Mouse (Mus musculus) CH12.LX (cell line): ENCODE data around the gene Zfp213. TPM values are rescaled to one million over a fixed set of nuclear protein-coding genes. Genes with fewer than 3 reads are reported as not detected.
A peak's percentile ranks its signal among the peaks of the same experiment; 100 is the strongest.

Experiments
- DNase-seq: peaks from one replicate; pipeline ENCODE4 v3.0.0-alpha.2; 2013; ENCODE audit errors: extremely low read depth
- H3K27ac ChIP-seq: 2 replicates; pipeline ENCODE4 v1.5.1; 2012; ENCODE audit warnings: low read depth, mild to moderate bottlenecking, control low read depth, moderate library complexity; ENCODE audit not compliant: insufficient read depth
- H3K27me3 ChIP-seq: replicated peaks from 2 replicates; pipeline ENCODE3; 2012; ENCODE audit warnings: inconsistent platforms
- H3K36me3 ChIP-seq, 2 experiments: replicated peaks in 1 of 2; 2 replicates each; pipeline versions ENCODE3 to v1.6.1; 2012; ENCODE audit warnings: inconsistent platforms in 1 of 2, low read length in 1 of 2, mild to moderate bottlenecking in 1 of 2, mixed read lengths in 1 of 2, moderate library complexity in 1 of 2; ENCODE audit not compliant: control insufficient read depth in 1 of 2, insufficient read depth in 1 of 2
- H3K4me1 ChIP-seq, 2 experiments: 2 replicates each; pipeline ENCODE4 v1.6.1; 2012; ENCODE audit warnings: inconsistent platforms in 1 of 2, moderate library complexity in 1 of 2; ENCODE audit not compliant: insufficient read depth in 2 of 2, control insufficient read depth in 1 of 2
- H3K4me2 ChIP-seq: 2 replicates; pipeline ENCODE4 v1.6.1; 2012; ENCODE audit warnings: low read depth, mild to moderate bottlenecking, control low read depth; ENCODE audit not compliant: poor library complexity, insufficient read depth, severe bottlenecking
- H3K4me3 ChIP-seq, 3 experiments: fragments of 150-350 bp in 1 of 3; sonication (generic) in 1 of 3; replicated peaks in 1 of 3; 2 replicates each; pipeline versions ENCODE3 to v1.5.1; 2011 to 2012; ENCODE audit warnings: low read depth in 2 of 3, low read length in 2 of 3, mild to moderate bottlenecking in 2 of 3, moderate library complexity in 2 of 3, control low read depth in 1 of 3, improper control_type of control experiment in 1 of 3, inconsistent platforms in 1 of 3, mixed read lengths in 1 of 3; ENCODE audit not compliant: poor library complexity in 1 of 3
- H3K79me2 ChIP-seq: replicated peaks from 2 replicates; pipeline ENCODE4 v1.6.1; 2012; ENCODE audit warnings: mild to moderate bottlenecking, moderate library complexity; ENCODE audit not compliant: control insufficient read depth, poor library complexity, insufficient read depth, severe bottlenecking; ENCODE audit errors: extremely low read depth
- H3K9ac ChIP-seq: 2 replicates; pipeline ENCODE4 v1.6.1; 2012; ENCODE audit warnings: low read depth, mild to moderate bottlenecking, control low read depth, moderate library complexity; ENCODE audit not compliant: insufficient read depth
- H3K9me3 ChIP-seq: replicated peaks from 2 replicates; pipeline ENCODE3; 2012; ENCODE audit warnings: low read length, inconsistent platforms, mixed read lengths
- E2F4 ChIP-seq: IDR thresholded peaks from 2 replicates; pipeline ENCODE4 v1.6.1; 2011; ENCODE audit warnings: low read depth, low read length, improper control_type of control experiment; ENCODE audit not compliant: insufficient replicate concordance
- ELF1 ChIP-seq: IDR thresholded peaks from 2 replicates; pipeline ENCODE4 v1.6.1; 2014; ENCODE audit warnings: low read depth, mild to moderate bottlenecking, inconsistent platforms, low read length, improper control_type of control experiment
- ETS1 ChIP-seq: conservative IDR thresholded peaks from 2 replicates; pipeline ENCODE4 v1.6.1; 2012; ENCODE audit warnings: low read depth, mild to moderate bottlenecking, inconsistent platforms, low read length, improper control_type of control experiment, moderate library complexity
- HCFC1 ChIP-seq: IDR thresholded peaks from 2 replicates; pipeline ENCODE4 v1.6.1; 2012; ENCODE audit warnings: low read depth, mild to moderate bottlenecking, inconsistent platforms, low read length, improper control_type of control experiment
- KAT2A ChIP-seq: IDR thresholded peaks from 2 replicates; pipeline ENCODE4 v1.6.1; 2012; ENCODE audit warnings: low read length, improper control_type of control experiment, inconsistent platforms; ENCODE audit not compliant: insufficient replicate concordance
- MAFK ChIP-seq: IDR thresholded peaks from 2 replicates; pipeline ENCODE4 v1.6.1; 2011; ENCODE audit warnings: low read length, improper control_type of control experiment; ENCODE audit not compliant: insufficient replicate concordance
- MEF2A ChIP-seq: IDR thresholded peaks from 2 replicates; pipeline ENCODE4 v1.6.1; 2014; ENCODE audit warnings: low read depth, mild to moderate bottlenecking, inconsistent platforms, low read length, improper control_type of control experiment, borderline replicate concordance
- NRF1 ChIP-seq: IDR thresholded peaks from 2 replicates; pipeline ENCODE4 v1.6.1; 2014; ENCODE audit warnings: low read depth, mild to moderate bottlenecking, inconsistent platforms, low read length, improper control_type of control experiment, moderate library complexity
- PAX5 ChIP-seq: IDR thresholded peaks from 2 replicates; pipeline ENCODE4 v1.6.1; 2012; ENCODE audit warnings: low read length, inconsistent platforms, mixed read lengths
- POLR2A ChIP-seq: IDR thresholded peaks from 2 replicates; pipeline ENCODE4 v1.6.1; 2011; ENCODE audit warnings: low read depth, mild to moderate bottlenecking, improper control_type of control experiment, low read length
- TBP ChIP-seq: conservative IDR thresholded peaks from 2 replicates; pipeline ENCODE4 v1.6.1; 2011; ENCODE audit warnings: low read depth, low read length, improper control_type of control experiment
- USF2 ChIP-seq: conservative IDR thresholded peaks from 2 replicates; pipeline ENCODE4 v1.6.1; 2011; ENCODE audit warnings: low read depth, low read length, improper control_type of control experiment
- dilution Hi-C: fragments of 300-500 bp; cut with MboI; formaldehyde crosslinking; loops from 2 replicates; pipeline ENCODE4 v1.14.3; 2020; ENCODE audit warnings: low sequenced_read_pairs; ENCODE audit not compliant: extremely low pct_unique_long_range_greater_than_20kb, extremely low pct_ligation_motif_present
- in situ Hi-C: fragments of 300-500 bp; cut with MboI; formaldehyde crosslinking; loops from 3 replicates; pipeline ENCODE4 v1.14.3; 2019; ENCODE audit warnings: low sequenced_read_pairs, low pct_ligation_motif_present, low pct_unique_long_range_greater_than_20kb, mixed read lengths
- polyA plus RNA-seq: library from polyadenylated mRNA; unstranded; fragments of >175 nt; gene quantifications from 2 replicates; pipeline ENCODE4 v1.2.1, GENCODE M21; 2012; ENCODE audit warnings: low read depth; ENCODE audit not compliant: insufficient read length
- total RNA-seq, 2 experiments: library from RNA; depleted of rRNA; stranded (reverse); fragments of 300-350 nt in 1 of 2; fragments of >200 nt in 1 of 2; gene quantifications; 2 replicates each; pipeline ENCODE4 v1.2.3; 2012 to 2014

Gene Zfp213
- total and polyA plus RNA-seq, 3 experiments: 8.0 to 10.9 (median 9.4) TPM

- H3K9me3 ChIP-seq: no peaks in the 10 kb centered on the region
- no peak overlapping the region for H3K27ac ChIP-seq
- no peaks in the 10 kb centered on the region for H3K79me2 ChIP-seq
- no peak for TF ChIP-seq USF2
- TF ChIP-seq HCFC1: no peak
- no peak for TF ChIP-seq POLR2A
- dilution Hi-C loops: no loop called here
- peak overlapping the region; percentile 34; the same call in 1 of the 2 replicates for H3K4me2 ChIP-seq
- H3K4me1 ChIP-seq: peaks cover 4 to 23% of the 10 kb centered on the region in 2 experiments
- no peak overlapping the region for H3K9ac ChIP-seq
- no peaks in the 10 kb centered on the region for H3K36me3 ChIP-seq
- in situ Hi-C loops: no loop called here
- H3K27me3 ChIP-seq: no peaks in the 10 kb centered on the region
- no peak overlapping the region for H3K4me3 ChIP-seq
- DNase-seq: no peak
Measured at GRCm38 (mm10) chr17:23542004-23542720, 21.9 kb downstream of the Zfp213 start.

DNA sequence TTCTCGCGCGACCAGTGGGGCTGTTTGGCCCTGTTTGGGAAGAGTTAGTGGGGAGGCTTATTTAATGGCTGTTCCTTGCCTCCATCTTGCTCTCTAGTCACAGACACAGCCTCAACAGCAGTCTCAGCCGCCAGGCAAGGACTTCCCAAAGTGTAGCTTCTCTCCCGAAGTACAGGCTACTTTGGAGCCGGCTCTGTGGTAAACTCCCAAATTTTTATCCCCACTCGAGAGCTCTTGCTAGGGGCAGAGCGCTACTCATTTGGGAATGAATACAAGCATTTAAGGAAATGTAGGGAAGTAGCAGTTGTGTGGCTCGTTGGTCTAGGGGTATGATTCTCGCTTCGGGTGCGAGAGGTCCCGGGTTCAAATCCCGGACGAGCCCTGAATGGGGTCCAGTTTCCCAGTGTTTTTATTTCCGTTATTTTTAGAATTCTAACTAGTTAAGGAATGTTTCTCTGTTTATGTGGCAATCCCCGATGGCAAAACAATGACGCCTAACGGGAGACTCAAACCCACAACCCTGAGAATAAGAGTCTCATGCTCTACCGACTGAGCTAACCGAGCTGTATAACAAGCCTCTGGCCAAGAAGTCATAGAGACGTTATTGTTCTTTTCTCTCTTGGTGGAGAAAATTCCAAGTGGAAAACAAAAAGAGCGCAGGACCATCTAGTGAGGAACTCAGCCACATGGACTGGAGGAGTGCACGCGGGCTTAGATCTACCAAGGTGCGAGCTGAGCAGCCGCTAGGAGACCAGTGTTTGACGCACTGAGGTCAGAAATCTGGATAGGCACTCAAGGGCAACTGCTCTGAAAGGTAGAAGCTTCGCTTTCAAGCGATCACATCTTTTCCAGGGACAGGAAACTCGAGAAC is 23.2 kb downstream of the Zfp213 start:
- H3K9ac ChIP-seq: no peak overlapping the region
- dilution Hi-C loops (no loop called here), in situ Hi-C loops (no loop called here)
- H3K79me2 ChIP-seq: no peaks in the 10 kb centered on the region
- H3K27me3 ChIP-seq: no peaks in the 10 kb centered on the region
- H3K4me2 ChIP-seq: no peak overlapping the region
- no peak overlapping the region for H3K27ac ChIP-seq
- H3K9me3 ChIP-seq: no peaks in the 10 kb centered on the region
- no peaks in the 10 kb centered on the region for H3K36me3 ChIP-seq
- peaks cover 7 to 27% of the 10 kb centered on the region in 2 experiments for H3K4me1 ChIP-seq
- TF ChIP-seq KAT2A: peak; percentile 77; the same call in 1 of the 2 replicates
- peak; percentile 94 for TF ChIP-seq ELF1
- TF ChIP-seq MEF2A: 0 out of 2 replicates have a peak, but pooled peaks have one; percentile 9
- TF ChIP-seq E2F4: no peak
- TF ChIP-seq ETS1: no peak
- peak; percentile 58 for TF ChIP-seq NRF1
- peak; percentile 93 for TF ChIP-seq MAFK
- no peak for TF ChIP-seq PAX5
- peak; percentile 99 for TF ChIP-seq TBP
- TF ChIP-seq, all 38 proteins: peak for 6
- H3K4me3 ChIP-seq: peak overlapping the region in 1 of 3 experiments; percentile 41
- DNase-seq: peak; percentile 49
